Mouse (Mus musculus) hindbrain, embryonic 12.5 days (tissue): ENCODE data around the gene Clasp2. TPM values are rescaled to one million over a fixed set of nuclear protein-coding genes. Genes with fewer than 3 reads are reported as not detected.
"Not testable (repeated sequence)": the region's sequence is repeated elsewhere in the genome, so short reads cannot be mapped to it uniquely, and the experiment has no call there.

Experiments used
- ATAC-seq: fragments of 200-750 bp; cut with Nextera tagmentation; 2 replicates; pipeline ENCODE4 v1.8.0; 2017; ENCODE audit warnings: moderate TSS enrichment; ENCODE audit not compliant: low FRiP score
- H3K27ac ChIP-seq: fragments of 300-500 bp; sonication (generic); 2 replicates; pipeline ENCODE4 v1.5.1; 2016; ENCODE audit warnings: mild to moderate bottlenecking
- H3K27me3 ChIP-seq: fragments of 300-500 bp; sonication (generic); 2 replicates; pipeline ENCODE4 v1.6.1; 2016; ENCODE audit warnings: mild to moderate bottlenecking
- H3K36me3 ChIP-seq: fragments of 300-500 bp; sonication (generic); 2 replicates; pipeline ENCODE4 v1.6.1; 2016; ENCODE audit warnings: mild to moderate bottlenecking
- H3K4me1 ChIP-seq: fragments of 300-500 bp; sonication (generic); 2 replicates; pipeline ENCODE4 v1.6.1; 2016
- H3K4me2 ChIP-seq: fragments of 300-500 bp; sonication (generic); replicated peaks from 2 replicates; pipeline ENCODE4 v1.6.1; 2016; ENCODE audit warnings: mild to moderate bottlenecking
- H3K4me3 ChIP-seq: fragments of 300-500 bp; sonication (generic); 2 replicates; pipeline ENCODE4 v1.5.1; 2016; ENCODE audit warnings: mild to moderate bottlenecking
- H3K9ac ChIP-seq: fragments of 300-500 bp; sonication (generic); 2 replicates; pipeline ENCODE4 v1.6.1; 2016; ENCODE audit warnings: mild to moderate bottlenecking, moderate library complexity
- H3K9me3 ChIP-seq: fragments of 300-500 bp; sonication (generic); replicated peaks from 2 replicates; pipeline ENCODE4 v1.6.1; 2016; ENCODE audit warnings: mild to moderate bottlenecking
- WGBS: fragments of 180-500 bp; shearing (Covaris S2); methylation state at CpG from one replicate; pipeline ENCODE4 v1.1.7; 2016; 5-methylcytosine and 5-hydroxymethylcytosine counted together
- polyA plus RNA-seq: library from polyadenylated mRNA; unstranded; fragments of >200 nt; fragmentation: Nextera tagmentation; extraction: Ambion mirVana; gene quantifications from 2 replicates; pipeline ENCODE4 v1.2.1, GENCODE M21; 2016

Clasp2 gene
- polyA plus RNA-seq, 1 experiment from 2014 or later, result 84.5 TPM

DNA sequence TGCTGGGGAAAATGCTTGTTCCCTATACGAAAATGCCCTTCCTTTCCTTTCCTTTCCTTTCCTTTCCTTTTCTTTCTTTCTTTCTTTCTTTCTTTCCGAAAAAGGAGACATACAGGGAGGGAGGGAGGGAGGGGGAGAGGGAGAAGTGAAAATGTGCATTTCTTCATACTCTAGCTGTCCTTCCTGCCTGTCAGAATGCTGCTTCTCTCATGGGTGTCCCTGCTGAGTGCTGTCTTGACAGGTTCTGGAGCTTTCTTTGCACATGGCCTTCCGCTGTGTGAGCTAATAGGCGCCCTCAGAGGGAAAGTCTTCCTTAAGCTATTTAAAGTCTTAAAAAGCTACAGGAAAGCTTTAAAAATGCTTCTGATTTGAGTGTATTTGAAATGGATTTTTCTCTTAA is 95.7 kb downstream of the Clasp2 start:
- Histone ChIP-seq H3K9ac (no peak overlapping the region), H3K27ac (no peak overlapping the region), H3K4me1 (no peaks in the 10 kb centered on the region), H3K4me2 (no peak overlapping the region), H3K9me3 (no peaks in the 10 kb centered on the region), H3K4me3 (no peak overlapping the region), H3K27me3 (no peaks in the 10 kb centered on the region), H3K36me3 (0 out of 2 replicates have a peak, but pooled peaks cover 3% of the 10 kb centered on the region)
- WGBS, result 95% methylated on average over 3 of the region's 4 CpGs
- no peak for ATAC-seq

DNA sequence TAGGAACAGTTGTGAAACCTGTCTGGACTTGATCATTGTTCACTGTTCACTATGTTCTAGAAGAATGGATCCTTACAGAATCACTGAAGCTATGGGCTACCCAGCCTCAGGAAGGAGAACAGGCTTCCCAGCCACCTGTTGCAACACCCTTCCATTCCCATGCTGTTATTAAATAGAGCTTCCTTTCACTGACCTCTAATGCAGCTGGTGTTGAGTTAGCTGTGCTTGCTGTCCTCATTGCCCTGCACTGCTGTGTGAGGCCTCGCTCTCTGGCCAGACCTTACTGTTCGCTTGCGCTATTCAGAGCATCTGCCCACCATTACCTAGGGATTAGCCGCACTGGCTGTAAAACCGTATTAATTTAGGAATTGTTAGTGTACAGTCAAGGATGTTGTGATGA is 96.2 kb downstream of the Clasp2 start:
- Histone ChIP-seq H3K36me3 (0 out of 2 replicates have a peak, but pooled peaks cover 3% of the 10 kb centered on the region), H3K4me3 (no peak overlapping the region), H3K27ac (no peak overlapping the region), H3K9me3 (no peaks in the 10 kb centered on the region), H3K9ac (no peak overlapping the region), H3K27me3 (no peaks in the 10 kb centered on the region), H3K4me1 (no peaks in the 10 kb centered on the region), H3K4me2 (no peak overlapping the region)
- ATAC-seq, result no peak
- 95% methylated on average over 5 of the region's 5 CpGs for WGBS

DNA sequence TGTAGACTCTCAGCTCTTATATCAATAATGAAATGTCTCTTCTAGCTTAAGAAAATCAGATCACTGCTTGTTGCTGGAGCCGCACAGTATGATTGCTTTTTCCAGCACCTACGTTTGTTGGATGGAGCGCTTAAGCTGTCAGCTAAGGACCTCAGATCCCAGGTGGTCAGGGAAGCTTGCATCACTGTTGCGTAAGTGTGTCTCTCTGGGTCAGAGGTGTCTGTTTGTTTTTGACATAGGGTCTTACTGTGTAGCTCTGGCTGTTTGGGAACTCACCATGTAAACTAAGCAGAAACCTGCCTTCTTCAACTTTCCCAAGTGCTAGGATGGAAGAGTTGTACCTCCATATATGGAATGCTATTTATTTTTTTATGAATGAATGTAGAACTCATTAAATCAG is 102.8 kb downstream of the Clasp2 start:
- H3K9me3 ChIP-seq, result no peaks in the 10 kb centered on the region
- H3K36me3 ChIP-seq, result peaks cover 25% of the 10 kb centered on the region
- WGBS, result 90% methylated on average over 4 of the region's 4 CpGs
- H3K4me2 ChIP-seq, result no peak overlapping the region
- H3K4me3 ChIP-seq, result no peak overlapping the region
- no peak overlapping the region for H3K9ac ChIP-seq
- no peaks in the 10 kb centered on the region for H3K27me3 ChIP-seq
- no peaks in the 10 kb centered on the region for H3K4me1 ChIP-seq
- H3K27ac ChIP-seq, result no peak overlapping the region
- ATAC-seq, result no peak

DNA sequence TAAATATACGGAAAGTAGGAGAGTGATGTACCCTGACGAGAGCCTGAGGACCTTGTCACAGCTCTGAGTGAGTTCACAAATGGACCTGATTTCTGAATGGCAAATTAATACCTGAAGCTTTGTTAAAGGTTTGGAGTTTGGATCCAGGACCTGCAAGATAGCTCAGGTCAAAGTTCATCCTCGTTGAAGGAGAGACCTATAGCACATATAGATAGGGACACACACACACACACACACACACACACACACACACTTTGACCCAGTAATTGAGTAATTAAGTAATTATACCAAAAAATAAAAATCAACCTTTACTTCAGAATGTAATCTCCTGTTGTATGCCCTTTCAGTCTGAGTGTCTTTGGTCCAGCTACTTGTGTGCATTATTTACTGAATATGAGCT is 114.2 kb downstream of the Clasp2 start:
- no peak overlapping the region for H3K4me2 ChIP-seq
- no peak overlapping the region for H3K9ac ChIP-seq
- ATAC-seq, result no peak
- H3K4me3 ChIP-seq, result no peak overlapping the region
- 82% methylated on average over 3 of the region's 3 CpGs for WGBS
- H3K27ac ChIP-seq, result no peak overlapping the region
- H3K9me3 ChIP-seq, result no peaks in the 10 kb centered on the region
- no peaks in the 10 kb centered on the region for H3K27me3 ChIP-seq
- no peaks in the 10 kb centered on the region for H3K4me1 ChIP-seq
- H3K36me3 ChIP-seq, result peaks cover 46% of the 10 kb centered on the region

DNA sequence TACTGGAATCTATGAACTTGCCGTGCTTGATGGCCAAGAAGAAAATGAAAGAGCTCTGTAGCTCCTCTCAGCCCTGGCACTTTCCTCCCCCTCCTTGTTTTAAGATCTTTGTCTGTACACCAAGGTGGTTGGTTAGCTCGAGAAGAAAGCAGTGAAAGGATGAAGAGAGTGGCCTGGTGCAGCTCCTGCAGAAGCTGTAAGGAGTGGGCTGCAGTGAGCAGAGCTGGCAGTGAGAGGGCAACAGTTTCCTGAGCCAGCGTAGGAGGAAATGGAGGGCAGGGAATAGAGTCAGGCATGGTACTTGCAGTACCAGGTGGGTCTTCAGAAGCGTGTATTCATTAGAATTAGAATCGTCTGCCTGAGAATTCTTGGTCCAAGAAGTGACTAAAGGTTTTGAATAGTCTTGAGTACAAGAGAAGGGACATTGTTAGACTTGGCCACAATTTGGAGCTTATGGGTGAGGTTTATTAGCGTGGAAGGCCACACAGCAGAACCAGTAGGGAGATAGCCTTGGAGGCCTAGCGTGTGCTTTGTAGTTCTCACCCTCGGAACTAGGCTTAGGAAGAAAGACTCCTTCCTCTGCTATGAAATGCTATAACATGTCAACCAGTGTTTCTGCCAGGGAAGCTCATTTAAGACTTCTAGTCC is 116.1 kb downstream of the Clasp2 start:
- no peaks in the 10 kb centered on the region for H3K4me1 ChIP-seq
- 85% methylated on average over 8 of the region's 8 CpGs for WGBS
- no peak for ATAC-seq
- no peaks in the 10 kb centered on the region for H3K9me3 ChIP-seq
- H3K4me3 ChIP-seq, result no peak overlapping the region
- H3K36me3 ChIP-seq, result peaks cover 34% of the 10 kb centered on the region
- no peak overlapping the region for H3K9ac ChIP-seq
- H3K27me3 ChIP-seq, result no peaks in the 10 kb centered on the region
- no peak overlapping the region for H3K27ac ChIP-seq
- H3K4me2 ChIP-seq, result no peak overlapping the region

DNA sequence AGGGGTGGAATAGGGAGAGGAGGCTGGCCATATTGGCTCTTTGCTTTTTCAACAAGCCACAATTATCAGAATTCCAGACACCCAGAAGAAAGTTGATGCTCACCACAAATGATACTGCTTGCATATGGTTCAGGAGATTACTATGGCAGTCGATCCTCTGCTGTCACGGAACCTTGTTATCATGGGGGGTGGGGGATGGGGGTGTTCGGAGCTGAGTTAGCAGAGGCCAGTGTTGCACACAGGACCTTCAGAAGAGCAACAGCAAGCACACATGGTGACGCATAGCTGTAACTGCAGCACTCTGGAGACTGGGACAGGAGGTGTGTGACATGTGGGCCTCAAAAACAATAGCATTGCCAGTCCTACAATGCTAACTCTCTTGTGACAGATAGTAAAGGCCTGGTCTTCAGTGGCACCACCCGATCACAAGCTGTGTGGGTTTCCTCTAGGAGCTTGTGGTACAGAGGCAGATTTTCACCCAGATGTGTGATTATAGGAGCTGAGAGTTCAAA is 116.7 kb downstream of the Clasp2 start:
- 78% methylated on average over 5 of the region's 5 CpGs for whole genome bisulfite sequencing
- Histone ChIP-seq H3K9ac (no peak overlapping the region), H3K9me3 (no peaks in the 10 kb centered on the region), H3K4me3 (no peak overlapping the region), H3K27ac (no peak overlapping the region), H3K4me1 (no peaks in the 10 kb centered on the region), H3K27me3 (no peaks in the 10 kb centered on the region), H3K36me3 (peaks cover 30% of the 10 kb centered on the region), H3K4me2 (no peak overlapping the region)
- ATAC-seq, result no peak

DNA sequence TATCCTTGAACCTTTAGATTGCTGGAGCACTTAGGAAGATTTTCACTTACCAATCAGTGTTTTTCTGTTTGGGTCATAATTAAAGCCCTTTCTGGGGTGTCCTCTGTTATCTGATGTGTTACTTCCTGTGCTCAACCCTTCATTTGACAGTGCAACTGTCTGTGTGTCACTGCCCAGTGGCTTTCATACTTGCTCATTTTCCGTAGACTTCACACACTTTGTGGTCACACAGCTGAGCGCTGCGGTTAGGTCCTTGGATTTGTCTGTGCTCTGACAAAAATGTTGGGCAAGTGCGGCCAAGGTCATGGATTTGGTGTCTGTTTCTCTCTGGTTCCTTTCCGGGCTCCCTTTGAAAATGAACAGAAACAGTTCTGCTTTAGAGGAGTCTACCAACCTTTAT is 118.1 kb downstream of the Clasp2 start:
- no peak overlapping the region for H3K9ac ChIP-seq
- no peaks in the 10 kb centered on the region for H3K9me3 ChIP-seq
- H3K27ac ChIP-seq, result no peak overlapping the region
- H3K27me3 ChIP-seq, result no peaks in the 10 kb centered on the region
- peaks cover 24% of the 10 kb centered on the region for H3K36me3 ChIP-seq
- no peak overlapping the region for H3K4me3 ChIP-seq
- ATAC-seq, result no peak
- no peaks in the 10 kb centered on the region for H3K4me1 ChIP-seq
- no peak overlapping the region for H3K4me2 ChIP-seq
- 95% methylated on average over 5 of the region's 5 CpGs for WGBS

DNA sequence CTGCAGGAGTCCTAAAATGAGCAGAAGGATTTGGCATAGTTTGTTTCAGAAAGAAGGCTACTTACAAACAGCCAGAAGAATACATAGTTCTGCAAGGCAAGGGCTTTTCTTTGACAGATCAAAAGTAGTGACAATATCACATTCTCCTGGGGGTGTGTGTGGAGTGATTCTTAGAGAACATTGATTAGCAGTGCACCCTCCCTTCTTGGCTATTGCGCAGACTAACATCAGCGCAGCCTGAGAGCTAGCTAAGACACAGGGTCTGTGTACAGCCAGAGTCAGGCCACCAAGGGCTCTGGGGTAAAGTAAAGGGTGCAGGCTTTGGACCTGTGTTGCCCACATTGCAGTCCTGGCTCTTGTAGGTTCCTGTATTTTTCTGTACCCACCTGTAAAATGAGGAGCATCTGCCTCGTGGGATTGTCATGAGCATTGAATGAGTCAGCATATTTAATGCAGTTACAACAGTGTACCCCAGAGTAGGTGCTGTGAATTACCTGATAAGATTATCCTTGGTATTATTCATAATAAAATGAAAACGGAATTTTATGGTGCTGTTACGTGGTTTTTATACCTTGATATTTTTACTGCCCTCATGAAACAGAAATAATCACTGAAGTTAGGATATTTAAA is 122.2 kb downstream of the Clasp2 start:
- WGBS, result 91% methylated on average over 5 of the region's 5 CpGs
- H3K4me1 ChIP-seq, result no peaks in the 10 kb centered on the region
- H3K9ac ChIP-seq, result no peak overlapping the region
- no peak overlapping the region for H3K4me2 ChIP-seq
- H3K27ac ChIP-seq, result no peak overlapping the region
- peaks cover 15% of the 10 kb centered on the region for H3K36me3 ChIP-seq
- H3K9me3 ChIP-seq, result no peaks in the 10 kb centered on the region
- no peaks in the 10 kb centered on the region for H3K27me3 ChIP-seq
- H3K4me3 ChIP-seq, result no peak overlapping the region
- no peak for ATAC-seq

DNA sequence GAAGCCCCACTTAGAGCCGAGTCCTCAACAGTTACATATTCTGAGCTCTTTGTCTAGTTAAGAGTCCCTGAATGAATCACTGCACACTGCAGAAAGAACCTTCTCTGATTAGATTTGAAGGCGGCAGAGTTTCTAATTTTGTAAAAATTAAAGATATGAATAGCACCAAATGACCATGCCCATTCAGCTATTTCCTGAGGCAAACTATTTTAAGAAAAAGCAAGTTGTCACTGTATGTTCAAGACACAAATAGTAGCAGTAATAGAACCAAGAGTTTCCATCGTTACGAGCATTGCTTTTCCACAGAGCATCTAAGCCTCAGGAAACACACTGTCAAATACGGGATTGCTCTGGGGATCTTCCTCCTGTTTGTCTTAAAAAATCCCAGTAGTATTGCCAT is 126.7 kb downstream of the Clasp2 start:
- Histone ChIP-seq H3K9ac (no peak overlapping the region), H3K4me2 (no peak overlapping the region), H3K27me3 (no peaks in the 10 kb centered on the region), H3K4me3 (no peak overlapping the region), H3K9me3 (no peaks in the 10 kb centered on the region), H3K36me3 (peaks cover 43% of the 10 kb centered on the region), H3K4me1 (no peaks in the 10 kb centered on the region), H3K27ac (no peak overlapping the region)
- WGBS, result 92% methylated on average over 5 of the region's 5 CpGs
- no peak for ATAC-seq

DNA sequence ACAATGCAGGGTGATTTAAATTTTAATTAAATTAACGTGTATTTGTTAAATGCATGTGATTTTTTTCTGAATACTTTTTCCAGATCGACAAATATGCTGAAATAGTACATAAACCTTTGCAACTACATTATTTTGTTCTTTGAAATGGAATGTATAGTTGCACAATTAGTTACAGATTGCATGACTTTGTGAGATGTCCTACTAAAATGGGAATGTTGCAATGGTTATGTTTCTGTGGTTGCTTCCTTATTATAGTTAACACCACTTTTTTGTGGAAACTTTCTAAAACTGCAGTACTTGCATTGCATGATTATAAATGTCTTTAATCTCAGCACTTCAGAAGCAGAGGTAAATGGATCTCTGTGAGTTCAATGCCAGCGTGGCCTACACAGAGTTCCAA is 153.6 kb downstream of the Clasp2 start:
- Histone ChIP-seq H3K4me1 (no peaks in the 10 kb centered on the region), H3K27ac (no peak overlapping the region), H3K4me2 (no peak overlapping the region), H3K4me3 (no peak overlapping the region), H3K9me3 (no peaks in the 10 kb centered on the region), H3K36me3 (peaks cover 69% of the 10 kb centered on the region), H3K9ac (no peak overlapping the region), H3K27me3 (no peaks in the 10 kb centered on the region)
- 97% methylated on average over 3 of the region's 3 CpGs for WGBS
- ATAC-seq, result no peak

DNA sequence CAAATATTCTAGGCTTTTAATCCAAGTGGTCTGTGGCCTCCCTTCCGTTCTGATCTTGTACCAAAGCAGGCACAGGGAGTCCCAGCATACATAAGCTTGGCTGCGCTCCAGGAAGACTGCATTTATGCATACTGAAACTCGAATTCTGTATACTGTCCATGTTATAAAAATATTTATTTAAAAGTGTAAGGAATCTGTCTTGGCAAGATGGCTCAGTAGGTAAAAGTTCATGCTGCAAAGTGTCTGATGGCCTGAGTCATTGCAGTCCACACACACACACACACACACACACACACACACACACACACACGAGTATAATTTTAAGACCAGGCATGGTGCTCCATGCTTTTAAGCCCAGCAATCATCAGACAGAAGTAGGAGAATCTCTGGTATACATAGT is 161.9 kb downstream of the Clasp2 start:
- no peak overlapping the region for H3K27ac ChIP-seq
- no peaks in the 10 kb centered on the region for H3K9me3 ChIP-seq
- no peak overlapping the region for H3K4me2 ChIP-seq
- H3K36me3 ChIP-seq, result peaks cover 69% of the 10 kb centered on the region
- no peaks in the 10 kb centered on the region for H3K4me1 ChIP-seq
- no peak for ATAC-seq
- no peak overlapping the region for H3K4me3 ChIP-seq
- WGBS, result 87% methylated on average over 4 of the region's 4 CpGs
- H3K9ac ChIP-seq, result no peak overlapping the region
- H3K27me3 ChIP-seq, result no peaks in the 10 kb centered on the region

DNA sequence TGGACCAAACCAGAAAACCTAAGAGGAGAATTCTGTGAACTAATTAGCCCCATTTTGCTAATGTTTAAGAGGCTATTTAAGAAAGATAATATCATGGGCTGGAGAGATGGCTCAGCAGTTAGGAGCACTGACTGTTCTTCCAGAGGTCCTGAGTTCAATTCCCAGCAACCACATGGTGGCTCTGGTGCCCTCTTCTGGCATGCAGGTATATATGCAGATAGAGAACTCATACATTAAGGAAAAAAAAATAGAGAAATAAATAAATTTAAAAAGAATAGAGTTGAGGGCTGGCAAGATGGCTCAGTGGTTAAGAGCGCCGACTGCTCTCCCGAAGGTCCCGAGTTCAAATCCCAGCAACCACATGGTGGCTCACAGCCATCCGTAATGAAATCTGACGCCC is 163.0 kb downstream of the Clasp2 start:
- ATAC-seq, H3K4me3 ChIP-seq, H3K9ac ChIP-seq, H3K27me3 ChIP-seq, H3K27ac ChIP-seq, H3K4me2 ChIP-seq, H3K9me3 ChIP-seq, H3K4me1 ChIP-seq: not testable (repeated sequence)
- H3K36me3 ChIP-seq, result peaks cover 73% of the 10 kb centered on the region
- 95% methylated on average over 6 of the region's 6 CpGs for WGBS

DNA sequence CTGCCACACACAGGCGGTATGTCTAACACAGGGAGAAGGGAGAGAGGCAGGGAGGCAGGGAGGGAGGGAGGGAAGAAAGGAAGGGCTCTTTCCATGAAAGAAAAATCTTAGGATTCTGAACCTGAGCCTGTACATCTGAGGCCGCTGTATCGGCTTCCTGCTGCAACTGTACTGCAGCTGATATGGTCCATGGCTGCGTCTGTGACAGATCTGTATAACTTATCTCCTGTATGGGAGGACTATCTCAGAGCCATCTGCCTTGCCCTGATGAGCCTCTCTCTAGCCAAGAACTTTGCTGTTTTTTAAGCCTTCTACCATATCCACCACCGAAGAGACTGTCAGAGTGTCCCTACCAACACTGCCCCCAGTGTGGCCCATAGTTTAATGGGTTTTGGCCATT is 174.5 kb downstream of the Clasp2 start:
- no peak for ATAC-seq
- H3K4me1 ChIP-seq, result no peaks in the 10 kb centered on the region
- H3K9me3 ChIP-seq, result no peaks in the 10 kb centered on the region
- WGBS, result 96% methylated on average over 5 of the region's 5 CpGs
- H3K4me3 ChIP-seq, result no peak overlapping the region
- no peak overlapping the region for H3K9ac ChIP-seq
- H3K27me3 ChIP-seq, result no peaks in the 10 kb centered on the region
- no peak overlapping the region for H3K27ac ChIP-seq
- peaks cover 67% of the 10 kb centered on the region for H3K36me3 ChIP-seq
- H3K4me2 ChIP-seq, result no peak overlapping the region
